Mouse (Mus musculus): ENCODE measurements around the gene Alb. TPM values are rescaled to one million over a fixed set of nuclear protein-coding genes. Genes with fewer than 3 reads are reported as not detected.

The Alb gene
- polyA plus RNA-seq, 1 experiment: 0.05 TPM

- WGBS: 75% methylated on average over 5 of the region's 5 CpGs
- H3K4me3 ChIP-seq (replicated peaks; ENCODE audit: insufficient read depth, low read depth, low read length): no peak overlapping the region
- H3K27me3 ChIP-seq (ENCODE audit: control insufficient read depth, insufficient read depth, low read length): no peaks in the 10 kb centered on the region
- TF ChIP-seq POLR2A (IDR thresholded peaks at IDR 0.05; ENCODE audit: borderline replicate concordance, insufficient read depth, low read length) (no peak), CTCF (IDR thresholded peaks at IDR 0.05; ENCODE audit: borderline replicate concordance, insufficient read depth, low read depth, low read length) (no peak)
- no peak overlapping the region for H3K27ac ChIP-seq (ENCODE audit: insufficient read depth, low read length)
- no peaks in the 10 kb centered on the region for H3K4me1 ChIP-seq (ENCODE audit: control insufficient read depth, insufficient read depth, low read length)
- DNase-seq: no peak
These were observed 13.7 kb downstream of the Alb start for GRCm38 (mm10) chr5:90474369-90474768.

- TF ChIP-seq POLR2A (IDR thresholded peaks at IDR 0.05; ENCODE audit: borderline replicate concordance, insufficient read depth, low read length): no peak
- 92% methylated on average over 3 of the region's 3 CpGs for WGBS
- no peak for DNase-seq
- H3K4me1 ChIP-seq (ENCODE audit: control insufficient read depth, insufficient read depth, low read length): no peaks in the 10 kb centered on the region
- H3K4me3 ChIP-seq (replicated peaks; ENCODE audit: insufficient read depth, low read depth, low read length): no peak overlapping the region
- no peaks in the 10 kb centered on the region for H3K27me3 ChIP-seq (ENCODE audit: control insufficient read depth, insufficient read depth, low read length)
- H3K27ac ChIP-seq (ENCODE audit: insufficient read depth, low read length): no peak overlapping the region
These were observed 16.0 kb downstream of the Alb start for GRCm38 (mm10) chr5:90476741-90477140.

GRCm38 (mm10) chr5:90477308-90478140, 16.8 kb downstream of the Alb start:
- H3K27me3 ChIP-seq (ENCODE audit: control insufficient read depth, insufficient read depth, low read length): no peaks in the 10 kb centered on the region
- no peaks in the 10 kb centered on the region for H3K4me1 ChIP-seq (ENCODE audit: control insufficient read depth, insufficient read depth, low read length)
- no peak for DNase-seq
- no peak overlapping the region for H3K4me3 ChIP-seq (replicated peaks; ENCODE audit: insufficient read depth, low read depth, low read length)
- H3K27ac ChIP-seq (ENCODE audit: insufficient read depth, low read length): no peak overlapping the region
- WGBS: 86% methylated on average over 7 of the region's 7 CpGs
- TF ChIP-seq CTCF (IDR thresholded peaks at IDR 0.05; ENCODE audit: borderline replicate concordance, insufficient read depth, low read depth, low read length) (no peak), POLR2A (IDR thresholded peaks at IDR 0.05; ENCODE audit: borderline replicate concordance, insufficient read depth, low read length) (no peak)

GRCm38 (mm10) chr5:90478886-90479285, 18.2 kb downstream of the Alb start:
- Histone ChIP-seq H3K4me1 (ENCODE audit: control insufficient read depth, insufficient read depth, low read length) (no peaks in the 10 kb centered on the region), H3K27me3 (ENCODE audit: control insufficient read depth, insufficient read depth, low read length) (no peaks in the 10 kb centered on the region), H3K27ac (ENCODE audit: insufficient read depth, low read length) (no peak overlapping the region), H3K4me3 (replicated peaks; ENCODE audit: insufficient read depth, low read depth, low read length) (no peak overlapping the region)
- no peak for TF ChIP-seq POLR2A (IDR thresholded peaks at IDR 0.05; ENCODE audit: borderline replicate concordance, insufficient read depth, low read length)
- TF ChIP-seq CTCF (IDR thresholded peaks at IDR 0.05; ENCODE audit: borderline replicate concordance, insufficient read depth, low read depth, low read length): no peak
- DNase-seq: no peak
- WGBS: 88% methylated on average over 1 of the region's 1 CpGs

GRCm38 (mm10) chr5:90485597-90485996, 24.9 kb downstream of the Alb start:
- 91% methylated on average over 7 of the region's 7 CpGs for WGBS
- no peaks in the 10 kb centered on the region for H3K4me1 ChIP-seq (ENCODE audit: control insufficient read depth, insufficient read depth, low read length)
- H3K27me3 ChIP-seq (ENCODE audit: control insufficient read depth, insufficient read depth, low read length): no peaks in the 10 kb centered on the region
- TF ChIP-seq CTCF (IDR thresholded peaks at IDR 0.05; ENCODE audit: borderline replicate concordance, insufficient read depth, low read depth, low read length) (no peak), POLR2A (IDR thresholded peaks at IDR 0.05; ENCODE audit: borderline replicate concordance, insufficient read depth, low read length) (no peak)
- no peak overlapping the region for H3K27ac ChIP-seq (ENCODE audit: insufficient read depth, low read length)
- H3K4me3 ChIP-seq (replicated peaks; ENCODE audit: insufficient read depth, low read depth, low read length): no peak overlapping the region
- DNase-seq: no peak

- DNase-seq: no peak
- H3K27ac ChIP-seq (ENCODE audit: insufficient read depth, low read length): no peak overlapping the region
- H3K4me3 ChIP-seq (replicated peaks; ENCODE audit: insufficient read depth, low read depth, low read length): no peak overlapping the region
- H3K4me1 ChIP-seq (ENCODE audit: control insufficient read depth, insufficient read depth, low read length): no peaks in the 10 kb centered on the region
- TF ChIP-seq POLR2A (IDR thresholded peaks at IDR 0.05; ENCODE audit: borderline replicate concordance, insufficient read depth, low read length) (no peak), CTCF (IDR thresholded peaks at IDR 0.05; ENCODE audit: borderline replicate concordance, insufficient read depth, low read depth, low read length) (no peak)
- H3K27me3 ChIP-seq (ENCODE audit: control insufficient read depth, insufficient read depth, low read length): no peaks in the 10 kb centered on the region
- WGBS: 86% methylated on average over 7 of the region's 7 CpGs
These were observed 27.6 kb downstream of the Alb start for GRCm38 (mm10) chr5:90488323-90488722.

GRCm38 (mm10) chr5:90490518-90490917, 29.8 kb downstream of the Alb start, which contains the start of gene Afp:
Gene Afp (plus strand): TSS chr5:90490737.
- no peak for DNase-seq
- no peak for TF ChIP-seq POLR2A (IDR thresholded peaks at IDR 0.05; ENCODE audit: borderline replicate concordance, insufficient read depth, low read length)
- no peak for TF ChIP-seq CTCF (IDR thresholded peaks at IDR 0.05; ENCODE audit: borderline replicate concordance, insufficient read depth, low read depth, low read length)
- 85% methylated on average over 7 of the region's 7 CpGs for WGBS
- Histone ChIP-seq H3K4me3 (replicated peaks; ENCODE audit: insufficient read depth, low read depth, low read length) (no peak within 1 kb of the TSS), H3K4me1 (ENCODE audit: control insufficient read depth, insufficient read depth, low read length) (no peaks in the 10 kb centered on the region), H3K27me3 (ENCODE audit: control insufficient read depth, insufficient read depth, low read length) (no peaks in the 10 kb centered on the region), H3K27ac (ENCODE audit: insufficient read depth, low read length) (no peak within 1 kb of the TSS)

- TF ChIP-seq POLR2A (IDR thresholded peaks at IDR 0.05; ENCODE audit: borderline replicate concordance, insufficient read depth, low read length) (no peak), CTCF (IDR thresholded peaks at IDR 0.05; ENCODE audit: borderline replicate concordance, insufficient read depth, low read depth, low read length) (no peak)
- H3K27ac ChIP-seq (ENCODE audit: insufficient read depth, low read length): no peak overlapping the region
- DNase-seq: no peak
- H3K4me3 ChIP-seq (replicated peaks; ENCODE audit: insufficient read depth, low read depth, low read length): no peak overlapping the region
- H3K4me1 ChIP-seq (ENCODE audit: control insufficient read depth, insufficient read depth, low read length): no peaks in the 10 kb centered on the region
- WGBS: 65% methylated on average over 9 of the region's 9 CpGs
- no peaks in the 10 kb centered on the region for H3K27me3 ChIP-seq (ENCODE audit: control insufficient read depth, insufficient read depth, low read length)
These were observed 31.7 kb downstream of the Alb start for GRCm38 (mm10) chr5:90492440-90492839.

Data from cerebellum, adult 2 months (tissue).